Comparison of ENCODE assay signal across 12 mouse cellular contexts in genomic region chr5:121973541-121973940, GRCm38 (mm10).
DNase-seq lines count a peak whose midpoint lies in the region; ATAC-seq lines count a peak whose summit lies in the region.
"Had no signal": no experiment of that assay in that cellular context is flagged by ENCODE, and none has a peak within 500 bp of the region (broad histone marks: within the 10 kb centered on the region; RNA-seq: fewer than 3 reads in every experiment).

No protein-coding gene starts in this region.

- H3K27ac ChIP-seq in forebrain, embryonic 15.5 days (replicated peaks) = peak overlapping the region; percentile 56; the same call in 1 of the 2 replicates
- no peak overlapping the region for H3K27ac ChIP-seq in limb, embryonic 13.5 days
- H3K27ac ChIP-seq in neural tube, embryonic 13.5 days (replicated peaks) = peak overlapping the region; percentile 84
- H3K27ac ChIP-seq: embryonic facial prominence, embryonic 12.5 days; kidney, postnatal 0 days had no signal

- no peaks in the 10 kb centered on the region for H3K27me3 ChIP-seq in forebrain, embryonic 15.5 days
- 0 out of 2 replicates have a peak, but pooled peaks cover 4% of the 10 kb centered on the region for H3K27me3 ChIP-seq in limb, embryonic 13.5 days
- H3K27me3 ChIP-seq in neural tube, embryonic 13.5 days = no peaks in the 10 kb centered on the region
- H3K27me3 ChIP-seq: embryonic facial prominence, embryonic 12.5 days had no signal

- WGBS in forebrain, embryonic 15.5 days = 35% methylated on average over 10 of the region's 10 CpGs
- 33% methylated on average over 10 of the region's 10 CpGs for WGBS in limb, embryonic 13.5 days
- 18% methylated on average over 10 of the region's 10 CpGs for WGBS in neural tube, embryonic 13.5 days

- no peaks in the 10 kb centered on the region for H3K36me3 ChIP-seq in forebrain, embryonic 15.5 days
- no peaks in the 10 kb centered on the region for H3K36me3 ChIP-seq in limb, embryonic 13.5 days
- H3K36me3 ChIP-seq in neural tube, embryonic 13.5 days = no peaks in the 10 kb centered on the region
- H3K36me3 ChIP-seq: embryonic facial prominence, embryonic 12.5 days had no signal

- H3K4me3 ChIP-seq in forebrain, embryonic 15.5 days = no peak overlapping the region
- no peak overlapping the region for H3K4me3 ChIP-seq in limb, embryonic 13.5 days
- H3K4me3 ChIP-seq in neural tube, embryonic 13.5 days = no peak overlapping the region
- H3K4me3 ChIP-seq: embryonic facial prominence, embryonic 12.5 days had no signal

- no peaks in the 10 kb centered on the region for H3K9me3 ChIP-seq in forebrain, embryonic 15.5 days
- H3K9me3 ChIP-seq in limb, embryonic 13.5 days = peaks cover 6% of the 10 kb centered on the region; the same call in 1 of the 2 replicates
- H3K9me3 ChIP-seq in neural tube, embryonic 13.5 days = no peaks in the 10 kb centered on the region
- H3K9me3 ChIP-seq: embryonic facial prominence, embryonic 12.5 days had no signal

- peak; percentile 47 to 51 for DNase-seq in cerebellum, postnatal 14 days
- DNase-seq in cerebellum, adult 9-11 months = no peak
- no peak for DNase-seq in ovary, postnatal 36 days (ENCODE audit: low spot score)
- DNase-seq in kidney, adult 11 months = no peak
- DNase-seq in spleen, adult 18-20 months = no peak
- DNase-seq: heart, postnatal 10 days; right cerebral cortex, postnatal 25 days had no signal

- no peak for ATAC-seq in forebrain, embryonic 15.5 days (replicated peaks)
- no peak for ATAC-seq in limb, embryonic 13.5 days (ENCODE audit: low FRiP score, low read depth)
- ATAC-seq in neural tube, embryonic 13.5 days (ENCODE audit: low read depth) = no peak

- no peak overlapping the region for H3K9ac ChIP-seq in forebrain, embryonic 15.5 days (replicated peaks)
- H3K9ac ChIP-seq in limb, embryonic 13.5 days = peak overlapping the region; percentile 20; the same call in 1 of the 2 replicates
- H3K9ac ChIP-seq in neural tube, embryonic 13.5 days = peak overlapping the region; percentile 43; the same call in 1 of the 2 replicates
- H3K9ac ChIP-seq: embryonic facial prominence, embryonic 12.5 days had no signal

- no peak overlapping the region for H3K4me2 ChIP-seq in forebrain, embryonic 15.5 days (replicated peaks)
- no peak overlapping the region for H3K4me2 ChIP-seq in limb, embryonic 13.5 days (replicated peaks)
- H3K4me2 ChIP-seq in neural tube, embryonic 13.5 days = peak overlapping the region; percentile 39

- H3K4me1 ChIP-seq in forebrain, embryonic 15.5 days = peaks cover 43% of the 10 kb centered on the region
- peaks cover 17% of the 10 kb centered on the region for H3K4me1 ChIP-seq in limb, embryonic 13.5 days
- H3K4me1 ChIP-seq in neural tube, embryonic 13.5 days (replicated peaks) = peaks cover 53% of the 10 kb centered on the region

Comparison
In these comparisons a context has a peak if more than half of its experiments do, and no peak if none do; other contexts are left out.
1. DNase-seq: peak in cerebellum, postnatal 14 days (2 of 2); none in cerebellum, adult 9-11 months (single experiment), ovary, postnatal 36 days (single experiment), kidney, adult 11 months (single experiment) and spleen, adult 18-20 months (0 of 2).